ENCODE assay signal across 10 mouse cellular contexts in the genomic region with DNA sequence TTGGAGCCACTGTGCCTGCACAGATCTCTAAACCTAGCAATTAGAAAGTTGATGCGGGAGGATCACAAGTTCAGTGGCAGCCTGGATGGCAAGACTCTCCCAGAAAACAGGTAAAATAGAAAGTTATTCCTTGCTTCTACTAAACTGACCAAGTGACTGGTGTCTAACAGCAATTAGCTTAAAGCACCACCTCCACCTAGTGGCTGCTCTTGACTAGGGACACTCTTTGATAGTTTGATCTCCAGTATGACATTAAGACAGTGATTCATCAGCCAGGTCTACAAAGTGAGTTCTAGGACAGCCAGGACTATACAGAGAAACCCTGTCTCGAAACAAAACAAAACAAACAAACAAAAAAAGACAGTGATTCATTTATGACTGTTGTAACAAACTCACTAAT. TPM values are rescaled to one million over a fixed set of nuclear protein-coding genes. Genes with fewer than 3 reads are reported as not detected.
DNase-seq lines count a peak whose midpoint lies in the region; ATAC-seq and TF ChIP-seq lines count a peak whose summit lies in the region.
"Had no signal": no experiment of that assay in that cellular context is flagged by ENCODE, and none has a peak within 500 bp of the region (broad histone marks: within the 10 kb centered on the region; RNA-seq: fewer than 3 reads in every experiment).

No protein-coding gene starts in this region.

- peak; percentile 52 for ATAC-seq in inflammation-experienced regulatory T-cells, adult 6 months

- no peaks in the 10 kb centered on the region for H3K36me3 ChIP-seq in thymus, adult 2 months (ENCODE audit: control insufficient read depth, insufficient read depth, low read length)
- H3K36me3 ChIP-seq in splenic B cell, adult 2 months (ENCODE audit: control insufficient read depth, insufficient read depth, low read length, poor library complexity, severe bottlenecking) = no peaks in the 10 kb centered on the region
- H3K36me3 ChIP-seq: heart, embryonic 13.5 days had no signal

- peaks cover 2% of the 10 kb centered on the region for H3K4me1 ChIP-seq in thymus, adult 2 months (replicated peaks; ENCODE audit: control insufficient read depth, insufficient read depth, low read length)

- TF ChIP-seq POLR2A in thymus, adult 2 months (IDR thresholded peaks at IDR 0.05; ENCODE audit: control insufficient read depth, extremely low read depth, insufficient read depth, low read length, poor library complexity) = no peak

- no peak overlapping the region for H3K4me3 ChIP-seq in thymus, adult 2 months (ENCODE audit: control insufficient read depth, insufficient read depth, low read length)
- H3K4me3 ChIP-seq: heart, embryonic 13.5 days; megakaryocyte, embryonic 14.5 days had no signal

- WGBS in thymus, adult 2 months = 58% methylated on average over 2 of the region's 2 CpGs

- H3K27ac ChIP-seq in thymus, adult 2 months (ENCODE audit: control insufficient read depth, insufficient read depth, low read length) = no peak overlapping the region
- H3K27ac ChIP-seq: heart, embryonic 13.5 days had no signal

- H3K27me3 ChIP-seq in thymus, adult 2 months (ENCODE audit: control insufficient read depth, insufficient read depth, low read length) = no peaks in the 10 kb centered on the region
- H3K27me3 ChIP-seq in splenic B cell, adult 2 months (ENCODE audit: control insufficient read depth, insufficient read depth, low read length, poor library complexity, severe bottlenecking) = no peaks in the 10 kb centered on the region
- H3K27me3 ChIP-seq: megakaryocyte, embryonic 14.5 days had no signal

- no peak for TF ChIP-seq CTCF in thymus, adult 2 months (IDR thresholded peaks at IDR 0.05; ENCODE audit: borderline replicate concordance, control insufficient read depth, extremely low read depth, insufficient read depth, low read length, poor library complexity)

- peak; percentile 71 for DNase-seq in heart, adult 11 months
- no peak for DNase-seq in heart, adult 8-10 months (ENCODE audit: low spot score)
- peak; percentile 10 for DNase-seq in thymus, adult 2 months
- no peak for DNase-seq in thymus, adult 18-20 months
- peak; percentile 53 for DNase-seq in splenic B cell, adult 2 months (ENCODE audit: low read depth, low spot score)
- DNase-seq in layer of hippocampus, postnatal 36 days = no peak
- DNase-seq in thymus, postnatal 36 days = no peak

RNA-seq across cellular contexts. Expression of a gene that starts 5.3 kb away (rescaled TPM):
- total RNA-seq in heart, adult 8-10 months (2022) = 10 to 100 TPM; 81.8 to 94.7 (median 91.7) TPM
- polyA plus RNA-seq in thymus, adult 2 months (2012; rRNA removed) = 12.9 and 18.5 TPM in 2 replicates
- polyA plus RNA-seq in inflammation-experienced regulatory T-cells, adult 6 months (2017; shearing (Covaris generic)) = 10 to 100 TPM; 51.6 to 80.7 (median 51.8) TPM
- 100 to 1,000 TPM; 137 to 140 TPM for total RNA-seq in layer of hippocampus, postnatal 36 days (2021)

RNA-seq across cellular contexts. Expression of a gene that starts 40.5 kb away (rescaled TPM):
- total RNA-seq in heart, adult 8-10 months (2022) = under 1 TPM in 1 of 4 experiments, not detected in 3; 0.34 TPM
- 2.4 and 2.7 TPM in 2 replicates for polyA plus RNA-seq in thymus, adult 2 months (2012; rRNA removed)
- polyA plus RNA-seq in inflammation-experienced regulatory T-cells, adult 6 months (2017; shearing (Covaris generic)) = 1 to 10 TPM in 1 of 3 experiments, under 1 TPM in 1, not detected in 1; 0.59 to 2.7 TPM
- total RNA-seq in layer of hippocampus, postnatal 36 days (2021) = not detected

Comparison
In these comparisons a context has a peak if more than half of its experiments do, and no peak if none do; other contexts are left out.
1. DNase-seq: peak in heart, adult 11 months (single experiment), thymus, adult 2 months (single experiment) and splenic B cell, adult 2 months (single experiment); none in heart, adult 8-10 months (single experiment), thymus, adult 18-20 months (0 of 2), layer of hippocampus, postnatal 36 days (0 of 2) and thymus, postnatal 36 days (0 of 2).